Mouse (Mus musculus) spleen, embryonic (tissue): Measurements from ENCODE around the gene Vmp1.

Experiments
- CTCF ChIA-PET: fragments of 350-600 bp; sonication (Branson Sonifier 250); formaldehyde crosslinking; loops from one replicate; lab custom pipeline; 2022; lab: Charles Lee

Gene Vmp1

GRCm38 (mm10) chr11:86678957-86679356 is 4.7 kb downstream of the Vmp1 start:
- CTCF ChIA-PET, result interaction anchor here (0.6 kb wide), 1 partner anchor 1334 kb away, joined by 3 read pairs; no protein-coding TSS in a partner anchor

- CTCF ChIA-PET, result no interaction called here
Measured at GRCm38 (mm10) chr11:86675520-86675919, 8.1 kb downstream of the Vmp1 start.

- CTCF ChIA-PET, result no interaction called here
Measured at GRCm38 (mm10) chr11:86672772-86673171, 10.9 kb downstream of the Vmp1 start.

DNA sequence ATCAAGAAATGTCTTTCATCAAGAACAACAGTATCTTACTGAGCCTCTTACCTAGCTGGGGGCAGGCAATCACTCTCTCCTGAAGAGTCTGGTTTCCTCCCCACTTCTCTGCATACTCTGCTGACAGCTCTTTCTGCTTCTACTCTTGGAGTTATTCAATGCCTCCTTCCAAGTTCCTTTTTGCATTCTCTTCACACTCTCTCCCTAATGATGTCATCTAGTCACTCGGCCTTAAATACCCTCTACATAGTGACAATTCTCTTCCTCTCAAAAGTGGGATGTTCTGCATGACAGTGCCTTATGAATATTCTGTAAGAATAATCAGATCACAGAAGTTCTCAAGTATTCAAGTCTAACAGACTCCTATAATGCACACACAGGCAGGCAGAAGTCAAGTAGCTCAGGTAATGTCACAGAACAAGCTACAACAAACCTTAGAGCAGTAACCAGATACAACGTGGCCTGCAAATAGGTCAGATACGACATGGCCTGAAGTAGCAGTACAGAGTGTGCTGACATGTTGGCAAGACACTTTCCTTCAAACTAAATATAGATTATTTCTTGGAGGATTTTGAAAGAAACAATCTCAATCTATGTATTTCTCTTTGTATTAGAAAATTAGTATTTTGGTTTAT is 12.5 kb downstream of the Vmp1 start:
- CTCF ChIA-PET, result no interaction called here

GRCm38 (mm10) chr11:86668169-86668568 is 15.5 kb downstream of the Vmp1 start:
- CTCF ChIA-PET, result no interaction called here

- CTCF ChIA-PET, result interaction anchor here (0.6 kb wide), 1 partner anchor 456 kb away, joined by 4 read pairs; no protein-coding TSS in a partner anchor
Measured at GRCm38 (mm10) chr11:86667553-86667952, 16.1 kb downstream of the Vmp1 start.

DNA sequence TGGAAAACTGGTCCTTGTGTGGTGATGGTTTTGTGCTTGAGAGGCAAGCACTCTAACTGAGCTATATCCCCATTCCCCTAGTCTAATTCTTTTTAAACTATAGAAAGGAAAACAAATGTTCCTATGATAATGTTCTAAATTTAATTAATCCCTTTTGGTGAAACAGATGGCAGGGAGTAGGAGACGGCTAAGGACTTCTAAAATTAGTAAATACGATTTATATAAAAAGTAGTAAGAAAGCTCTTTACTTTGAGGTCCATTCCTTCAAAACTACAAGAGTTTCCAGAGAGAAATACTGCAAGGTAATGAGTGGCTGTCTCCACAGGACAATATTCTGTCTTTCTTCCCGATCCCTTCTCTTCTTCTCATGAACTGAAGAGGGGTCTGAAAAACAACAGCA is 19.2 kb downstream of the Vmp1 start:
- CTCF ChIA-PET, result no interaction called here

GRCm38 (mm10) chr11:86663977-86664376 is 19.7 kb downstream of the Vmp1 start:
- CTCF ChIA-PET, result interaction anchor here (0.5 kb wide), 1 partner anchor 19 kb away, joined by 5 read pairs; no protein-coding TSS in a partner anchor

DNA sequence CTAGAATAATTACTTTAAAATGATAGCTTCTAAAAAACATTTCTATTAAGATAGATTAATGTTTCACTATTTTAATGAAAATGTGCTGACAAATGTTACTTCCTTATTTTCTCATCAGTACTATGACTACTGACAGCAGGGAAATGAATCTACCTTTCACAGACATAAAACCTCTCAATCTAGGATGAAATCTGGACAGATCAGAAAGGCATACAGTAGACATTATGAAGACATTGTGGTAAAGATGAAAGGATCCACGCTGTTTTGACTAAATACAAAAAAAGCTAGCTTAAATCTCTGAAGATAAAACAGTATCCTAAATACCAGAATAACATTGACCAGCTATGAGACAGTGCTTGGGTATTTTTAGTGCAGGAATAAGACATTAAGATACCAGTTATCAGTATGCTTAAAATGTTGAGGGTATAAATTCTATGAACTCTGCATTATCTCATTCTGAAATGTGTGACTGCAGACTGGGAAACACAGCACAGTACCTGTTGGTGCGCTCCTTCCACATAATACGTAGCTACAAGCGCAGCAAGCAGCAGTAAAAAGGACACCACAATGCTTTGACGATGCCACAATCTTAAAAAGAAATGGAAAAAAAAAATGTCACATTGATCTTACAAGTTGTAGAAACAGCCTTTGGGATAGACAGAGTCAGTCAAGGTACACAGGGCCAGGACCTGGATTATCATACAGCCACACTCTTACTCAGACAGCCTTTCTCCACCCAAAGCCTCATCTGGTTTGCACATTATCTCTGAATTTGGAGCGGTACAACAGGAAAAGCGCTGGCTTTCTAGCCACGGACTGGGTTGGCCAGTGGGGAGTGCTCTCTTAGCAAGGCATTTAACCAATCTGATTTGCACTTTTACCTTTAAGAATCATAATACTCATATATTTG is 20.4 kb downstream of the Vmp1 start:
- CTCF ChIA-PET, result interaction anchor here (0.5 to 0.6 kb wide), 2 partner anchors 19 to 49 kb away, joined by 3 to 5 read pairs; no protein-coding TSS in a partner anchor

GRCm38 (mm10) chr11:86657863-86658262 is 25.8 kb downstream of the Vmp1 start:
- CTCF ChIA-PET, result no interaction called here

GRCm38 (mm10) chr11:86656849-86657567 is 26.6 kb downstream of the Vmp1 start:
- CTCF ChIA-PET, result interaction anchor here (0.5 to 0.7 kb wide), 3 partner anchors 49 to 148 kb away, joined by 3 to 20 read pairs (median 5); no protein-coding TSS in a partner anchor

GRCm38 (mm10) chr11:86655671-86656070 is 28.0 kb downstream of the Vmp1 start:
- CTCF ChIA-PET, result interaction anchor here (0.9 kb wide), 1 partner anchor 87 kb away, joined by 8 read pairs; no protein-coding TSS in a partner anchor

DNA sequence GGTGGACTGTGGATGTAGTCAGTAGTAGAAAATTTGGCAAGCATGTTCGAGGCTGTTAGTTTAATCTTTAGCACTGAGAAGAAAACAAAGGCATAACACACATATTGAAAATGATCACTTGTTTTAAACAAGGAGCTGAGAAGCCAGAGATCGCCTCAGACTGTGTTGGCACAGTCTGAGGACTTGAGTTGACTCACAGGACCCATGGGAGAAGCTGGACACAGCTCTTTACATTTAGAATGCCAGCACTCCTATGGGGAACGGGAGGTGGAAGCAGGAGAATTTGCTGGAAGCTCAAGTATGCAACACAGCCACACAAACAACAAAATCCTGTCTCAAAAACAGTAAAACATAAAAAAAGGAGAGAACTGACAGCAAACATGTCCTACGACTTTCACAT is 29.5 kb downstream of the Vmp1 start:
- CTCF ChIA-PET, result interaction anchor here (0.8 to 0.9 kb wide), 2 partner anchors 84 to 86 kb away, joined by 3 read pairs; no protein-coding TSS in a partner anchor

GRCm38 (mm10) chr11:86653446-86653845 is 30.2 kb downstream of the Vmp1 start:
- CTCF ChIA-PET, result interaction anchor here (0.6 to 1.4 kb wide), 6 partner anchors 28 to 86 kb away, joined by 3 to 9 read pairs (median 4); no protein-coding TSS in a partner anchor

GRCm38 (mm10) chr11:86652578-86652979 is 31.1 kb downstream of the Vmp1 start:
- CTCF ChIA-PET, result interaction anchor here (0.7 to 1.4 kb wide), 8 partner anchors 55 to 401 kb away, joined by 3 to 9 read pairs (median 4); no protein-coding TSS in a partner anchor

GRCm38 (mm10) chr11:86650676-86651075 is 33.0 kb downstream of the Vmp1 start:
- CTCF ChIA-PET, result no interaction called here

DNA sequence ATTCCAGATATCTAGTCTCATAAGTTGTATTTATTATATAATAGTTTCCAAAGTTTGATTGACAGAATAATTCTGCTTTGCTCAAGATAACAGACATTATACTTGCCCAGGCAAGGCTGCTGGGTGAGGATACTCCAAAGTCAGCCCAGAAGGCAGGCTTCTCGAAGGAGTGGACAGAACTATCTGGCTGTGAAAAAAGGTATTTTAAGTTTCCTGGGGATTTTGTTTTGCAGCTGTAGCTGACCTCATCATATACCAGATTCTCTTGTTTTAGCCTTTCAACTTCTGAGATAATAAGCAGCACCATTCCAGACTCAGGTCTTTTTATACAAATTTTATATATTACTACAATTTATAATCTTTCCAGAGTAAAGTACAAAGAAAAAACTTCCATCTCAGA is 34.1 kb downstream of the Vmp1 start:
- CTCF ChIA-PET, result interaction anchor here (1.2 kb wide), 1 partner anchor 46 kb away, joined by 3 read pairs; no protein-coding TSS in a partner anchor

GRCm38 (mm10) chr11:86647706-86648447 is 35.8 kb downstream of the Vmp1 start:
- CTCF ChIA-PET, result no interaction called here

- CTCF ChIA-PET, result no interaction called here
Measured at GRCm38 (mm10) chr11:86646885-86647459, 36.7 kb downstream of the Vmp1 start.
